Mouse (Mus musculus) spleen, postnatal 14 days (tissue): ENCODE measurements around the gene 1700016D06Rik.
"Not testable (repeated sequence)": the region's sequence is repeated elsewhere in the genome, so short reads cannot be mapped to it uniquely, and the experiment has no call there.

Experiments used
- DNase-seq, 2 experiments: peaks; one replicate each; pipeline ENCODE4 v3.0.0; 2021 to 2022; ENCODE audit warnings: low spot score in 2 of 2

The 1700016D06Rik gene

DNA sequence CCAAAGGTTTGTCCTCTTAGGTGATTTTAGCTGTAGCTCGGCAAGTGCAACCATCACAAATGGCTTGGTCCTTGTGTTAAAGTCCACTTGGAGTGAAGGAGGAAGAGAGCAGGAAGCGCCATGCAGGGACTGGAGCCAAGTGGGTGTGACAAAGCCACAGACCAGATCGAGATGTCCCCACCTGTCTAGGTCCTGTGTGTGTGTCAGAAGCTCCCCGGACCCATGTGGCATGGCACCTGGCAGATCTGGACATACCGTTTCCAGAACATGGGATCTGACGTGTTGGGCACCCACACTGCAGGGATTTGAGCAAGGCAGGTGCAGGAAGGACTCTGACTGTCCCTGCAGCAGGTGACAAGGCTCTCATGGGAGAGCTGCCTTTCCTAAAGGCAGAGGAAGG lies 565 bp upstream of the 1700016D06Rik start:
- DNase-seq, result no peak

DNA sequence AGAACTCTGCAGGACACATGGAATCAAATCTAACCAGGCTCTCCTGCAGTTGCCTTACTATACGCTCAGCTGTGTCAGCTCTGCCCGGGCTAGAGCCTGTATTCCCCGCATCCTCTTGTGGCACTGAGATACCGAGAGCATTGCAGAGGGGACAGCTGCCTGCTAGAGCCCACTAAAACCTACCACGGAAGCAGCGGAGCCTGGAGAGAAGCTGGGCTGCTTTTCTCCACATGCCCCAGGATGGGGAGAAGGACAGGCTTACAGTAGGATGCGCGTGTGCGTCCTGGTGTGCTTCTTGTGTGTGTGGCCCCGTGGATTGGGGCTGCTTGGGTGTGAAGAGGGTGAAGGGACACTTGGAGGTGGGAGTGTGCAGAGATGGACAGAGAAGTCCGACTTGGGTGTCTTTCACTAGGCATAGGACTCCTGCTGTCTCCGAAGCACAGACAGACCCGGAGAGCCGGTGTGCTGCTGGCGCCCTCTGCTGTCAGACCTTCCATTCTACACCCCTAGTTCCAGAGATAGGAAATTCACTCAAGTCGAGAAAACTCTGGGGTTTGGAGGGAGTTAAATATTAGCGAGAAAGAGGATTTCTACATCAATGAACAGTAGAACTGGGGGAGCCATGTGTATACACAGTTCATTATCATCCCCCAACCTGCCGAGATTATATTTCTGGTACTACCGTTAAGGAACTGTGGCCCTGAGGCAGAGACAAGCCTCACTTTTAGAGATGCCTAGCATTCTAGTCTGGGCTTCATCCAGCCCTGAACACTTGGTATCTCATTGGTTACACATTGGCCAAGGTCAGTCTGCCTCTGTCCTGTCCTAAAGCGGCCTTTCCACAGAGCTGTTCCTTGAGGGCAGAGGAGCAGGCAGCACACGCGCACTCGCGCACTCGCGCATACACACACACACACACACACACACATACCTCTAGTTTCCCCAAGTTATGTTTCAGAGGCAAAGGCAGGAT lies 517 bp downstream of the 1700016D06Rik start:
- DNase-seq, result peak; percentile 34 to 63

DNA sequence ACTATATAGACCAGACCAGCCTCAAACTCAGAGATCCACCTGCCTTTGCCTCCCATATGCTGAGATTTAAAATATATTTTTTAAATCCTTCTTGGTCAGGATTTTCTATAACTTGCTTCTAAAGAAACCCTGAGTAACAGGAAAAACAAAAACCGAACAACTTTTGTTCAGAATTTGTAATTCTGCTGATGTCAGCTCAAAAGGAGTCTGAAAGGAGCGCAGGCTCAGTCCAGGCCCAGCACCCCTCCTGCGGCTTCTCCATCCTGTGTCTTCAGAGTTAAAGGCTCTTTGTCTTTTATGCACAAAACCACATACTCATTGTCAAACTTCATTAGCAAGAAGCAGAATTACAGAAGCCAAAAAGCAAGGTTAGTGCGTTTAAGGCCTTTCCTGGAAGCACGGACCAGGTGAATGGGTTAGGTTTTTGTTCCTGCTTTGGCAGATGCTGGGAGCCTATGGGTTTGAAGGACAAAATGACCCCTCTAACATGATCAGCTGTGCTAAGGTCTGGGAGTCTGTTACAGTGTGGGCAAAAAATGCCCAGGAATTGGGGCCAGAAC lies 1.3 kb downstream of the 1700016D06Rik start:
- DNase-seq, result no peak

DNA sequence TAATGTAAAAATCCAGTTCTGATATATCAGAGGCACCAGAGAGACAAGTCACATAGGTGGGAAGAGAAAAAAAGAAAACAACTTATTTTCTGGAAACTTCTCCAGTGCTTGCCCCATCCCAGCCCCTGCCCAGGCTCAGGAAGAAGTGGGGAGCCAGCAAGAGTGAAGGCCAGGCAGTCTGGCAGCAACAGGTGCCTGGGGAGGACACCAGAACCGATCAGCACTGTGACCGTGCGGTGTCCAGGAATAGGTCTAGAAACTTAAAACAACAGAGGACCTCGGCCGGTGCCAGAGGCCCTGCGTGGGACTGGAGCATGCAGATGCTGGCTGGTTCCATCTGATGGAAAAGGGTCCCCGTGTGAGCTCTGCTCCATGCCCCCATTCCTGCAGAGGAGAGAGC lies 3.4 kb downstream of the 1700016D06Rik start:
- no peak for DNase-seq

DNA sequence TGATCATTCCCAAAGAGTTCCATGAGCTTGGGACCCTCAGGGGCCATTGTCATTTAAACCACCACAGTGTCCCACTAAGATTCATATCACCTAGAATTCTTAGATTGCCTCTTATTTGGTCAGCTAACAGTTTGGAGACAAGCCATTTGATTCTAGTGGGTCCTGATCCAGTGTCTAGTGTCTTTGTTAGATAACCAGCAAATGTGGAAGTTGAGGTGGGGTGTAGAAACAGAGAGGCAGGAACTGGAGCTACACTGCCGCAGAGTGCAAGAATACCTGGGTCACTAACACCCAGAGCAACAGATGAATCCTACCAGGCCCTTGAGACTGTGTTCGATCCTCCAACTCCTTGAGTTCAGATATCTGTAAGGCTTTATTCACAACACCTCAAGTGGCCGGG lies 4.7 kb downstream of the 1700016D06Rik start:
- no peak for DNase-seq

DNA sequence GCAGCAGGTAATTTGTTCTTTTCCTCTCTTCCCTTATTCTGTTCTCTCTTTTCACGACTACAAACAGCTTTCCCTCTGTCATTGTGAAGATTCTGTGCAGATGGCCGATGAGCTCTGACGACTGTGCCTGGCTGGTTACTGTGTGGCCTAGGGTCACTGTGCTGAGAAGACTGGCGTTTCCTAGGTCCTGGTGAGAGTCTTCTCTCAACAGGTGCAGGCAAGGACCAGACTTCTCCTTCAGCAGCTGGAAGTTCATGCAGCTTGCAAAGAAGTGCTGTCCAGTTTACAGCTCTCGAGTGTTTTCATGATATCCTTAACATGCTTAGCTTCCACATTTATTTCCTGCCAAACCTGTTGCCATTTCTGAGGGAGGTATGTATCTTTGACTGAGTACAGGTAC lies 6.9 kb downstream of the 1700016D06Rik start:
- no peak for DNase-seq

DNA sequence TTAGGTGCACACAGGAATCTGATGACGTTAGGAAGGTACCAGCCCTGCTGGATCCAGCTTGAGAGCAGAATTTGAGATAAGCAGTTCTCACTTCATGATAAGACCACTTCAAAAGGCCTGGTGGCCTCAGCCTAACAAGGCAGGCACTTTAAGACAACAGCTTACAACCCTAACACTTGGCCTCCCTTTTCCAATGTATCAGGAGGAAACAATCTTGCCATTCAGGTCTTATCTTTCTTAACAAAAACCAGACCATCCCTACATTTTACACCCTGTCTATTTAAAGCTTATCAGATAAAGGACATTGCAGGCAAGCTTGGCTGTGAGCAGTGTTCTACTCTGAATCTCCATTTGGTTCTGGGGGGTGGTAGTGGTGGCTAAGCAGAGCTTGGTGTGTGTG lies 8.4 kb downstream of the 1700016D06Rik start:
- DNase-seq, result no peak

DNA sequence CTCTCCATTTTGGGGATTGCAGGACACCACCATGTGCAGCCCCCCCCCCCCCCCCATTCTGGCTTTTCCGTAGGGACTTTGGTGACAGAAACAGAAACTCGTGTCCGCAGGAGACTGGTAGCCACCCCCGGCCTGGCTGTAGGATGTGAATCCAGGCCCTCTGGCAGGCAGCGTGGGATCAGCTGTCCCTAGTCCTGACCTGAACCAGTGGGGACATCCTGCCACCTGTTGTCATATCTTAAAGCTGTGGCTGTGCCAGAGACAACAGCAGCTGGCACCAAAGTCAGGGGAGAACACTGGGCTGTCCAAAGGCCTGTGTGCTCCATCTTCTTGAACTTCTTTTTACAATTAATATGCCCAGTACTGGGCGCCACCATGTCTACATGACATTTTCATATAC lies 9.1 kb downstream of the 1700016D06Rik start:
- no peak for DNase-seq

DNA sequence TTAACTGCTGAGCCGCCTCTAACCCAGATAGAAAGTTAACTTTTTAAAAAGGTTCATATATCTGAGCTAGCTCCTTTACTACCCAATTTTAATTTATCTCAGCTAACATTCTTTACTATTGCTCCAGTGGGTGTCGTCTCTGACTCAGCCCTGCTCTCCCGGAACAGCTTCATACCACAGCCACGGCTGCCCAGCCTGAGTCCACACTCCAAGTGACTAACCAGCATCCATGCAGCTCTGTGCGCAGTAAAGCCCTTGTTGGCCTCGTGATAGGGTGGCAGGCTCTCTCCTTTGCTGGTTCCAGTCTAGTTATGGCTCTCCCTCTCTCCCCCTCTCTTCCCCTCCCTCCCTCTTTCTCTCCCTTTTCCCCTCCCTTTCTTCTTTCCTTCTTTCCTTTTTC lies 9.6 kb downstream of the 1700016D06Rik start:
- DNase-seq, result no peak

DNA sequence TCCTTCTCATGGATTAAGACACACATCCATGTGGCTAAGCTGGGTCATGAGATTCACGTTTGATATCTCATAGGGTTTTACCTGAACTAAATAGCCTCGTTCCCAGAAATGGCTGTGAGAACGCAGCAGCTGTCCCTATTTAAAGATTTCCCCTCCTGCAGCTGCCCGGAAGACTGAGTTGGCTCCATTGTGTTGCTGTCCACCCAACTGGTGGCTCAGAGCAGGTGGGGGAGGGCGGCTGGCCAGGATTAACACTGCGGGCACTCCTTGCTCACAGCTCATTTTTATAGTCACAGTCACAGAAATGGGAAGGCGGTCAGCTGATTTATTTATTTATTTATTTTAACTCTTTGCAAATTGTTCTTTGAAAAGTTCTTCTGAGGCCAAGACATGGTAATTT lies 10.9 kb downstream of the 1700016D06Rik start:
- no peak for DNase-seq

DNA sequence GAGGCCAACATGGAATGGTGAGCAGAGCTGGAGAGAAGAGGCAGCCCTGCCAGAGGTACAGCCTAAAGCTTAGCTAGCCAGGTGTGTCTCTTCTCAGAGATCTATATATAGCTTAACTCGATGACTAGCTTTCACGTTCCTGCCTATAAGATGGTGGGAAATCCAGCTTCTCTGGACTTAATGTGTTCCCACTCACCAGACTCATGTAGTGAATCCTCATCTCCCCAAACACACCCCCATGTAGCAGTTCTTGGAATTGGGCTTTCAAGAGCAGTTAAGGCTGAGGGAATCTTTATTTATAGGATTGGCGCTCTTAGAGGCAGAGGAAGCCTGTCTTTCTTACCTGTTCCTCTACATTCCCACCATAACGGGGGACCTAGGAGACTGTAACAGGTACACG lies 13.6 kb downstream of the 1700016D06Rik start:
- no peak for DNase-seq

DNA sequence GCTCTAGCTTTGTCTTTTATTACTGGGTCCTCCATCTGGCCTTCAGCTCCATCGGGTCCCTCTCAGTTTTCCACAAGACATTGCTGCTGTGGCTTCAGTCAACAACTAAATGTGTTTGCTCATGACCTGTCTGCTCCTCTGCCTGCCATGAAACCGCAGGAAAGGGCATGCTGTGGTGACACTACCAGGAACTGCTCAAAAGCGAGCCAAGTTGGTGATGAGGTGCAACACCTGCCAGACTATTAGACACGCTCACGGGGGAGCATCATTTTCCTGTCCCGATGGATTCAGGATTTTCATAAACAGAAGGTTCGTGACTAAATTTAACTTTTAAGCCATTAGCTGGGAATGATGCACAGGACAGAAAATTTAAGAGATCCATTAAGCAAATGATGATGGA lies 16.3 kb downstream of the 1700016D06Rik start:
- DNase-seq, result no peak

DNA sequence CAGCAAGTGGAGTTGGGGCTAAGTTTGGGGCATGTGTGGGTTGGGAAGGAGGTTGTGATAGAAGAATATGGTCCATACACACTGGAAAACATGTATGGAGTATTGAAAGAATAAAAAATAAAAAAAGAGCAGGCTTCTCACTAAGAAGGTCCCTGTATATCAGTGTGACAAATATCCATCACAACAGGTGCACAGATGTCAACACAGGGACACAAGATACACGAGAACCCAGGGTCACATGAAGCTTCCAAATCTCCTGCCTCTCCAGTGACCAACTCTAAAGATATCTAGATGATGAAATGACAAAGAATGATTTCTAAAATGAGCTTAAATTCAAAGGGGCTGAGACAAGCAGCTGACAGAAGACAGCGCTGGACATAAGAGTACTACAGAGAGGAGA lies 32.6 kb downstream of the 1700016D06Rik start:
- no peak for DNase-seq

DNA sequence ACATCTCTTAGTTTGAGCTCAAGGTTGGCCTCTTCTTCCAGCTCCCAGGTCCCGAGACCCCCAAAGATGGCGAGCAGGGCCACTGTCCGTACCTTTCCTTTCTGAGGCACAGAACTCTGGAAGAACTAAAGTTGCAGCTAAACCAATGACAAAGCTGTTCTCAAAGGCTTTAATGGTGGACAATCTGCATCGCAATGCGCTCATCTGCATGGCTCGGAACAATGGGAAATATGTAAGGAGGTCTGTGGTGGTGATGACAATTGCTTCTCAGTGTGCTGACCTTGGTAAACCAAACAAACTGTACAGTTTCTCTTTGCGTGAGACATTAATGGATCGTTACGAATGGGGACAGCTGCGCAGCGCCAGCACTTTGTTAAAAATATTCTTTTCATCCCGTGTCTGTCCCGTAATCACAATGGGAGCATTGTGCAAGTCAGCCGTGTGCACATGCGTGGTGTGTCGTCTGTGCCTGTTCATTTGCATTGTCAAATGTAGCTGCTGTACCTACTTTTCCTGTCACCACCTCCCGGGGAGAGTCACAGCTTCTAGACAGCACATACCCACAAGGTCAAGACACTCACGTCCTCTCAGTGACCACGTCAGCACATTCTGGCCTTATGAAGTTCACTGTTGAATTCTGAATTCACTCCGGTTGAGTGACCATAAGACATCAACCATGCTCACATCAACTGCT lies 34.7 kb downstream of the 1700016D06Rik start:
- DNase-seq, result not testable (repeated sequence)

DNA sequence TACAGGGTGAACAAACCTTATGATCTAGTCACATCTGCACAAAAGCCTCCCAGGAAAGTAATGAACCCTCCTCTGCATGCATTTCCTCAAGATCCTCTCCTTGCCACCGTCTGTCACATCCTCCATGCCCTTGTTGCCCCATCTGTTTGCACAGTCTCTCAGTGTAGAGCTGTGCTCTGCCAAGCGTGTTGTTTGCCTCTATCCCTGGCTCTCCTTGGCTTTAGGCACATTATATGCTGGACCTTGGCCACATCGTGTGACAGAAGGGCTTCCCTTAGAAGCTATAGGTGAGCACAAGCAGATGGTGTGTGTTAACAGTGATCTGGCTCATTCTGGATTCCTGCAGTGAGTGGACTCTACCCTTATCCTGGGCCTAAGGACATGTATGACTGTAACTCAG lies 38.9 kb downstream of the 1700016D06Rik start:
- DNase-seq, result no peak

DNA sequence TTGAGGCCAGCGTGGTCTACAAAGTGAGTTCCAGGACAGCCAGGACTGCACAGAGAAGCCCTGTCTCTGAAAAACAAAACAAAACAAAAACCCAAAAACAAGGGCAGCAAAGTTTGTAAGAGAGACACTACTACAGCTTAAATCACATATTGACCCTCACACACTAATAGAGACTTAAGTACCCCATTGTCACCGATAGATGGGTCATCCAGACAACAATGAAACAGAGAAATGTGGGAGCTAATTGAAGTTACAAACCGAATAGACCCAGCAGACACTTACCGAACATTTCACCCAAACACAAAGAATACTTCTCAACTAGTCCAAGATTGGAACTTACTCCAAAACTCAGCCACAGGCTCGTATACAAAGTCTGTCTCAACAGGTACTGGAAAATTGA lies 50.8 kb downstream of the 1700016D06Rik start:
- no peak for DNase-seq

DNA sequence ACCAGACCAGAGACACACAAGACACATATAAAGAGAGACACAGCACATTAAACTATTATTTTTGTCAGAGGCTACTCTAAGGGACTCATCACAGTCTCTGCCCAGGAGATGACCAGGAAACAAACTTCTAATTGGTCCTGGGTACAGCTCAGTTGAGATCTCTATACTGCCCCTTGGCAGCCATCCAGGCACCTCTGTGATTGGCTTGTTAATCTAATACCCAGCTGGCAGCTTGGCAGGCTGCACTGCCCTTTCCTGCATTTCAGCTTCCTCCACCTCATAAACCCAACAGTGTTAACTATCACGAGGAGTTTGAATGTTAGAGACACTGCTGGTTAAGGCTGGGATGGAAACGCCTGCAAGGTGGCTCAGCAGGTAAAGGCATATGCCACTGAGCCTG lies 57.7 kb downstream of the 1700016D06Rik start:
- no peak for DNase-seq

DNA sequence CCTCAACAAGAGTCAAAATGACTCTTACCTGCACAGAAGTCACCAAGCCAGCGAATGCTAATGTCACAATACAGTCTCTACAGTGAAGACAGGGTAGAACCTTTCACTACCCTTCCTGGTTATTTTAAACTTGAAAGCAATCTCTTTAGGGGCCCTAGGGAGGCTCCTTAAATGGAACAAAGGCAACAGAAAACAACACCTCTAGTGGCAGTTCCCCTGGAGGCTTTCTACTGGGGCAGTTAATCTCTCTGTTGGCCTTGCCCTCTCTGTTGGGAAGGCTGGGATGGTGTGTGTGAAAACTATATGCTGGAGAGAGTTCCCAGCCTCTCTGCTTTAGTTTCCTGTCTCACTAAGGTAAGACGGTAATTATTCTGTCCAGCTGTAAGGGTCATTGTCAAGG lies 60.3 kb downstream of the 1700016D06Rik start:
- DNase-seq, result no peak

DNA sequence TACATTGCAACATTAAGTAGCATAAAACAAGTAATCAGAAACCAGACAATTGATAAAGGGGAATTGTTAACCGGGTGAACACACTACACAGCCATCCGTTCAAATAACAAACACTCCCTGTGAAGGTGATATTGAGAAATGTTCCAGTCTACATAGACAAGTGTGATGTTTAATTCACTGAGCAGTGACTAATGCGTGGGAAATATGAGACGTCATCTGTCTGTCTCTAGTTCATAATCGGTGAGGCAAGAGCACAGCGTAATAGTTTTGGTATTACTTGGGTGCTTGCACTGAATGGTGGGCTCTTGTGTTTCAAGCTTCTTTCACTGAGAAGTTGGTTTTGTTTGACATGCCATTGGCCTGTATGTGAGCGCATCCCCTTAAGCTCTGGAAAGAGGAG lies 63.3 kb downstream of the 1700016D06Rik start:
- DNase-seq, result no peak

DNA sequence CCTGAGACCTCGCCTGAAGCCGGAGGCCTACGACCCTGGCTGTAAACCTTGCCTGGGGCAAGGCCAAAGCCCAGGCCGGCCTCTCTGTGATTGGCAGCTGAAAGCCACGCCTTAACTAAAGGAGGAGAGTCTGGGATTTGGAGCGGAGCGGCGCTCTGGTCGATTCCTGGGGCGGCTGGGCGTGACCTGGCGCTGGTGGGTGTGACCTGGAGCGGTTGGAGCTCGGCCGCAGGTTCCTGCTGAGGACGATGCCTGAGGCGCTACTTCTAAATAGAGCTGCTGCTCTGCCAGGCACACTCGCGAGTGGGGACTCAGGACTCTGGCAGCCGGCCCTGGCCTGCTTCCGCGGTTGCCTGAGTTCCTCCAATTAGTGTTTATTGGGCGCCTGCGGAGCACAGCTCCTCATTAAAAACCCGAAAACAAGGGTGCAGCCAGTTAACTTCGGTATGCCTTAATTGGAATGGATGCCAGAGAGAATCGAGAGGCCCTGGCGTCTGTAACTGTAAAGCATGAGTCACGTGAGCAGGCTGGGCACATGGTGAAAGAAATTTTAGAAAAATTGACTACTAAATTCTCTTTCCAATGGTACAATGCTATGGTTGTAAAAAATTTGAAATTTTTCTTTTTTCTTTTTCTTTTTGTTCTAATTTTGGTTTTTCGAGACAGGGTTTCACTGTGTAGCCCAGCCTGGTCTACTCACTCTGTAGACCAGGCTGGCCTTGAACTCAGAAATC lies 64.4 kb downstream of the 1700016D06Rik start:
- DNase-seq, result peak; percentile 43 to 53

DNA sequence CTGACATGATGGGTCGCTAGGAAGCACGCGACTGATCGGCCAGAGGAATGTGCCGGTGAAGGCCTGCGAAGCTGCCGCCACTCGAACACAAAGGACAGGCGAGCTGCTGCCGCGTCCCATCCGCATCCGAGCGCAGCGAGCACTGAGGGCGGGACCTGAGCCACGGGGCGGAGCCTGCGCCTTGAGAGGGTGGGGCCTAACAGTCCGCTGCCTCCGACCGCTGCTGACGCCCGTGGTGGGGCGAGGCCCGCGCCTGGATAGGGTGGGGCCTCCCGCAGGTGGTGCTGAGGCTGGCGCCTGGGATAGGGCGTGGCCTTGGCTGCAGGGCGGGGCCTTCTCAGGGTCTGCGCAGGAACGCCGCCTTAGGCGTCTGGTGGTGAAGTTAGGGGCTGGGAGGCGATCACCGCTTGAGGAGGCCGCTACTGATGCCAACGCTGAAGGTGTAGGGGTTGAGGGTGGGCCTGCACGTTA lies 65.2 kb downstream of the 1700016D06Rik start, which contains the start of gene Ankrd10:
Ankrd10 (minus strand) TSS at position 147 of the 471 bp plus-strand sequence.
- peak; percentile 96 for DNase-seq
